Mouse (Mus musculus): ENCODE data around the gene Timm50. TPM values are rescaled to one million over a fixed set of nuclear protein-coding genes. Genes with fewer than 3 reads are reported as not detected.

Timm50 gene
- polyA plus RNA-seq, 1 experiment: 431 TPM

GRCm38 (mm10) chr7:28267129-28268041 is 44.5 kb downstream of the Timm50 start, which contains the start of gene Eid2:
TSS of gene Eid2 (plus strand) at chr7:28267881.
- TF ChIP-seq GATA1 (IDR thresholded peaks at IDR 0.05; ENCODE audit: low read length): no peak

GRCm38 (mm10) chr7:28265391-28265790 is 46.5 kb downstream of the Timm50 start:
- TF ChIP-seq GATA1 (IDR thresholded peaks at IDR 0.05; ENCODE audit: low read length): no peak

GRCm38 (mm10) chr7:28263786-28264185 is 48.1 kb downstream of the Timm50 start:
- no peak for TF ChIP-seq GATA1 (IDR thresholded peaks at IDR 0.05; ENCODE audit: low read length)

GRCm38 (mm10) chr7:28262861-28263260 is 49.0 kb downstream of the Timm50 start:
- no peak for TF ChIP-seq GATA1 (IDR thresholded peaks at IDR 0.05; ENCODE audit: low read length)

Other genes starting within 250 kb of the Timm50 start
- not detected in 2 replicates for gene Fcgbp, start 240.8 kb downstream of the Timm50 start, polyA plus RNA-seq (2012)
- not detected in 2 replicates for gene 9530053A07Rik, start 182.6 kb downstream of the Timm50 start, polyA plus RNA-seq (2012)
- 951 and 979 TPM in 2 replicates for gene Fbl, start 142.4 kb downstream of the Timm50 start, polyA plus RNA-seq (2012)
- gene Dyrk1b, start 132.6 kb downstream of the Timm50 start, polyA plus RNA-seq (2012): 51.5 and 66.1 TPM in 2 replicates
- gene Eid2, start 44.2 kb downstream of the Timm50 start, polyA plus RNA-seq (2012): 90.4 and 132 TPM in 2 replicates
- gene Eid2b, start 34.3 kb downstream of the Timm50 start, polyA plus RNA-seq (2012): 49.9 and 67.9 TPM in 2 replicates
- not detected in 2 replicates for gene Selenov, start 20.9 kb downstream of the Timm50 start, polyA plus RNA-seq (2012)
- gene Dll3, start 9.8 kb downstream of the Timm50 start, polyA plus RNA-seq (2012): 0.17 and 0.36 TPM in 2 replicates
- 164 and 237 TPM in 2 replicates for gene Supt5, start 26.7 kb upstream of the Timm50 start, polyA plus RNA-seq (2012)
- 1,552 and 2,390 TPM in 2 replicates for gene Rps16, start 38.6 kb upstream of the Timm50 start, polyA plus RNA-seq (2012)
- 15.2 and 16.0 TPM in 2 replicates for gene Plekhg2, start 60.5 kb upstream of the Timm50 start, polyA plus RNA-seq (2012)
- gene Zfp36, start 68.2 kb upstream of the Timm50 start, polyA plus RNA-seq (2012): 19.6 and 21.6 TPM in 2 replicates
- 30.5 and 33.2 TPM in 2 replicates for gene Med29, start 80.6 kb upstream of the Timm50 start, polyA plus RNA-seq (2012)
- gene Paf1, start 80.9 kb upstream of the Timm50 start, polyA plus RNA-seq (2012): 229 and 279 TPM in 2 replicates
- 1.3 and 1.7 TPM in 2 replicates for gene Gmfg, start 125.4 kb upstream of the Timm50 start, polyA plus RNA-seq (2012)
- 0.03 and 0.10 TPM in 2 replicates for gene Lrfn1, start 139.9 kb upstream of the Timm50 start, polyA plus RNA-seq (2012)
- not detected in 2 replicates for gene Ifnl2, start 198.4 kb upstream of the Timm50 start, polyA plus RNA-seq (2012)
- not detected in 2 replicates for gene Ifnl3, start 210.8 kb upstream of the Timm50 start, polyA plus RNA-seq (2012)
- gene Sycn, start 228.8 kb upstream of the Timm50 start, polyA plus RNA-seq (2012): not detected in 2 replicates
- gene Nccrp1, start 235.2 kb upstream of the Timm50 start, polyA plus RNA-seq (2012): not detected in 2 replicates

All from G1E-ER4 (cell line).